Comparison of ENCODE assay signal across 7 mouse cellular contexts in genomic region chr5:134313451-134314067, GRCm38 (mm10). TPM values are rescaled to one million over a fixed set of nuclear protein-coding genes. Genes with fewer than 3 reads are reported as not detected.
DNase-seq lines count a peak whose midpoint lies in the region; ATAC-seq lines count a peak whose summit lies in the region.

No protein-coding gene starts in this region.

- DNase-seq in adrenal gland, postnatal 10 days: peak; percentile 99
- peak; percentile 98 for DNase-seq in embryonic facial prominence, embryonic 10.5 days (ENCODE audit: low spot score)
- peak; percentile 100 for DNase-seq in heart, adult 11 months
- DNase-seq in kidney, adult 18-20 months: peak; percentile 96
- peak; percentile 97 for DNase-seq in limb, embryonic 11.5 days (ENCODE audit: low spot score)
- peak; percentile 99 for DNase-seq in midbrain, embryonic 14.5 days
- peak; percentile 82 to 87 for DNase-seq in spleen, adult 18-20 months

- H3K4me3 ChIP-seq in embryonic facial prominence, embryonic 10.5 days: peak overlapping the region; percentile 89
- peak overlapping the region; percentile 76 for H3K4me3 ChIP-seq in limb, embryonic 11.5 days (ENCODE audit: low read depth, low read length)
- peak overlapping the region; percentile 94 for H3K4me3 ChIP-seq in midbrain, embryonic 14.5 days (replicated peaks; ENCODE audit: low read depth, low read length)

- peak overlapping the region; percentile 100 for H3K27ac ChIP-seq in embryonic facial prominence, embryonic 10.5 days (replicated peaks)
- H3K27ac ChIP-seq in limb, embryonic 11.5 days (replicated peaks; ENCODE audit: low read depth, low read length): peak overlapping the region; percentile 100
- H3K27ac ChIP-seq in midbrain, embryonic 14.5 days (replicated peaks; ENCODE audit: low read depth, low read length): peak overlapping the region; percentile 100

- ATAC-seq in limb, embryonic 11.5 days (ENCODE audit: insufficient number of reproducible peaks, low FRiP score, low TSS enrichment, low read depth): peak; percentile 82
- ATAC-seq in midbrain, embryonic 14.5 days (ENCODE audit: low FRiP score, low TSS enrichment): peak; percentile 84

- peaks cover 36% of the 10 kb centered on the region for H3K36me3 ChIP-seq in embryonic facial prominence, embryonic 10.5 days (replicated peaks)
- peaks cover 12% of the 10 kb centered on the region for H3K36me3 ChIP-seq in limb, embryonic 11.5 days (ENCODE audit: control insufficient read depth, insufficient read depth, low read length)
- peaks cover 22% of the 10 kb centered on the region for H3K36me3 ChIP-seq in midbrain, embryonic 14.5 days (ENCODE audit: control insufficient read depth, insufficient read depth, low read length)

- H3K9me3 ChIP-seq in embryonic facial prominence, embryonic 10.5 days: no peaks in the 10 kb centered on the region
- H3K9me3 ChIP-seq in limb, embryonic 11.5 days (ENCODE audit: control insufficient read depth, low read length): no peaks in the 10 kb centered on the region
- no peaks in the 10 kb centered on the region for H3K9me3 ChIP-seq in midbrain, embryonic 14.5 days (ENCODE audit: control insufficient read depth, low read length)

- peaks cover 41% of the 10 kb centered on the region for H3K4me1 ChIP-seq in embryonic facial prominence, embryonic 10.5 days
- peaks cover 5% of the 10 kb centered on the region for H3K4me1 ChIP-seq in limb, embryonic 11.5 days (ENCODE audit: control insufficient read depth, insufficient read depth, low read length)
- H3K4me1 ChIP-seq in midbrain, embryonic 14.5 days (ENCODE audit: control insufficient read depth, insufficient read depth, low read length): peaks cover 24% of the 10 kb centered on the region

- no peaks in the 10 kb centered on the region for H3K27me3 ChIP-seq in embryonic facial prominence, embryonic 10.5 days (replicated peaks; ENCODE audit: low read depth, poor library complexity, severe bottlenecking)
- no peaks in the 10 kb centered on the region for H3K27me3 ChIP-seq in limb, embryonic 11.5 days (ENCODE audit: control insufficient read depth, insufficient read depth, low read length)
- no peaks in the 10 kb centered on the region for H3K27me3 ChIP-seq in midbrain, embryonic 14.5 days (ENCODE audit: control insufficient read depth, insufficient read depth, low read length)

- peak overlapping the region; percentile 75 for H3K4me2 ChIP-seq in limb, embryonic 11.5 days (ENCODE audit: low read depth, severe bottlenecking)
- peak overlapping the region; percentile 72 for H3K4me2 ChIP-seq in midbrain, embryonic 14.5 days (ENCODE audit: low read length)

- WGBS in embryonic facial prominence, embryonic 10.5 days: under 1% methylated on average over 65 of the region's 68 CpGs
- WGBS in limb, embryonic 11.5 days: under 1% methylated on average over 61 of the region's 68 CpGs
- WGBS in midbrain, embryonic 14.5 days: under 1% methylated on average over 68 of the region's 68 CpGs

- H3K9ac ChIP-seq in limb, embryonic 11.5 days (ENCODE audit: low read length): peak overlapping the region; percentile 99
- peak overlapping the region; percentile 98 for H3K9ac ChIP-seq in midbrain, embryonic 14.5 days (replicated peaks; ENCODE audit: low read length)

RNA-seq across cellular contexts. Expression of gene Gtf2i, which starts 1.0 kb away (rescaled TPM):
- 100 to 1,000 TPM; 228 to 249 TPM for total RNA-seq in adrenal gland, postnatal 10 days (2021)
- polyA plus RNA-seq in embryonic facial prominence, embryonic 10.5 days (2016; fragmentation: Nextera tagmentation; extraction: Ambion mirVana): 200 and 207 TPM in 2 replicates
- 211 and 222 TPM in 2 replicates for polyA plus RNA-seq in limb, embryonic 11.5 days (2014; fragmentation: Nextera tagmentation; extraction: Ambion mirVana)
- polyA plus RNA-seq in midbrain, embryonic 14.5 days (2014; fragmentation: Nextera tagmentation; extraction: Ambion mirVana): 121 and 150 TPM in 2 replicates

Comparison
In these comparisons a context has a peak if more than half of its experiments do, and no peak if none do; other contexts are left out.
1. Peak in every context shown above with its lines: DNase-seq, ATAC-seq, H3K4me3 ChIP-seq and H3K27ac ChIP-seq.